Mouse (Mus musculus) liver, postnatal 0 days (tissue): Measurements from ENCODE around the gene Foxp2.

Experiments
- CTCF ChIP-seq: sonication (generic); IDR thresholded peaks from 2 replicates; pipeline ENCODE4 v1.5.1; 2016; ENCODE audit warnings: antibody characterized with exemption, low read depth
- EP300 ChIP-seq: IDR thresholded peaks from 2 replicates; pipeline ENCODE4 v1.6.1; 2016; ENCODE audit warnings: antibody characterized with exemption, low read depth, mild to moderate bottlenecking

DNA sequence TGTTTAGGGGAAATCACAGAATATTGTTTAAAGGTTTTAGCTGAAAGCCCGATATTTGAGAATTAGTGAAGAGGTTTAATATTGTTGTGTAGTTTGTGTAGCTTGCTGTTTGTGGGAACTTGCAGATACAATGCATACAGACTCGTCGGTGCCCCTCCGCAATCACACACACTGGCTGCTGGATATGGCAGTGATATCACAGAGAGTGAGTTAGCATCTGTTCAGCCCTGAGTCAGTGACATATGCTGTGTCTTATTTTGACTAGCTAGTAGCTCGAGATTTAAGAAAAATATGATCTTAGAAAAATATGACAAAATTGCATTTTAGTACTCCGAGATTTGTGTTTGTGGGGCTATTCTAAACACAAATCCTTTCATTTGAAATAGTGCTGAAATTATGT is 49.9 kb downstream of the Foxp2 start:
- TF ChIP-seq EP300 (no peak), CTCF (no peak)
